Mouse (Mus musculus) fibroblast of lung, adult 2 months (primary cell): ENCODE results near the gene Spaca3.

Experiments
- DNase-seq: peaks from one replicate; pipeline ENCODE4 v3.0.0-alpha.2; 2011; ENCODE audit warnings: low read depth

Spaca3 gene

GRCm38 (mm10) chr11:80872509-80873474 is 14.6 kb downstream of the Spaca3 start:
- no peak for DNase-seq

- DNase-seq: peak; percentile 96
Observed at GRCm38 (mm10) chr11:80877131-80877651, 19.0 kb downstream of the Spaca3 start.

GRCm38 (mm10) chr11:80878026-80878425 is 19.9 kb downstream of the Spaca3 start:
- no peak for DNase-seq

GRCm38 (mm10) chr11:80882229-80882810 is 24.2 kb downstream of the Spaca3 start:
- no peak for DNase-seq

- DNase-seq: no peak
Observed at GRCm38 (mm10) chr11:80884521-80885231, 26.5 kb downstream of the Spaca3 start.

GRCm38 (mm10) chr11:80886365-80886764 is 28.2 kb downstream of the Spaca3 start:
- no peak for DNase-seq

- no peak for DNase-seq
Observed at GRCm38 (mm10) chr11:80887021-80887420, 28.9 kb downstream of the Spaca3 start.

GRCm38 (mm10) chr11:80889336-80890063 is 31.3 kb downstream of the Spaca3 start:
- DNase-seq: no peak

- no peak for DNase-seq
Observed at GRCm38 (mm10) chr11:80895853-80896252, 37.7 kb downstream of the Spaca3 start.

- no peak for DNase-seq
Observed at GRCm38 (mm10) chr11:80900555-80900954, 42.4 kb downstream of the Spaca3 start.

GRCm38 (mm10) chr11:80902664-80903063 is 44.5 kb downstream of the Spaca3 start:
- peak; percentile 16 for DNase-seq

- no peak for DNase-seq
Observed at GRCm38 (mm10) chr11:80903426-80903825, 45.3 kb downstream of the Spaca3 start.

GRCm38 (mm10) chr11:80904559-80904958 is 46.4 kb downstream of the Spaca3 start:
- DNase-seq: no peak

- DNase-seq: no peak
Observed at GRCm38 (mm10) chr11:80906456-80906855, 48.3 kb downstream of the Spaca3 start.

GRCm38 (mm10) chr11:80907820-80908219 is 49.7 kb downstream of the Spaca3 start:
- DNase-seq: no peak

GRCm38 (mm10) chr11:80912721-80913120 is 54.6 kb downstream of the Spaca3 start:
- DNase-seq: no peak

- DNase-seq: no peak
Observed at GRCm38 (mm10) chr11:80913408-80914024, 55.4 kb downstream of the Spaca3 start.
